Mouse (Mus musculus) mouse trophoblast stem cell (cell line): ENCODE results near the gene Sparc.
"Not testable (repeated sequence)": the region's sequence is repeated elsewhere in the genome, so short reads cannot be mapped to it uniquely, and the experiment has no call there.

Experiments
- in situ Hi-C, 2 experiments: fragments of 300-500 bp; cut with MseI, MboI; formaldehyde crosslinking; loops; 2 replicates in 1 of 2; 3 replicates in 1 of 2; pipeline ENCODE4 v1.15.1; 2025

Gene Sparc

GRCm38 (mm10) chr11:55438031-55438430 lies 15.0 kb upstream of the Sparc start:
- in situ Hi-C loops: loop anchor here in 1 of 2 experiments (5.0 kb wide), 1 partner anchor 236 kb away; the partner anchor contains the start of gene Slc36a1

DNA sequence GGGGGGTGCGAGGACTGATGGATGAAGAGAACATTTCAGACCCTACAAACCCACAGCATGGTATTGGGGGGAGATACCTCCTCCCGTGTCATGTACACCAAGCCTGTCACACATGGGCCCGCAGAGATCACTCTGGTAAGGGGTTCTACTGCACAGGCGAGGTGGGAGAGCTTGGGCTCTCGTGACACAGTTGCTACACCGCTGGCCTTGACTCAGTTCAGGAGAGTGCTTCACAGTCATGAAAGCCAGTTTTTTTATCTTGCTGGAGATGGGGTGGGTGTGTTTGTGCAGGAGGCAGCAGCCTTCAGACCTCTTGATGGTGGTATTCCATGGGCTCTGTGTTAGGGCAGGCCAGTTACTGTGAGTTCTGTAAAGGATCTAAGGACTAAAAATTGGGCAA lies 13.1 kb upstream of the Sparc start:
- in situ Hi-C loops: loop anchor here in 1 of 2 experiments (5.0 kb wide), 1 partner anchor 234 kb away; the partner anchor contains the start of gene Slc36a1

DNA sequence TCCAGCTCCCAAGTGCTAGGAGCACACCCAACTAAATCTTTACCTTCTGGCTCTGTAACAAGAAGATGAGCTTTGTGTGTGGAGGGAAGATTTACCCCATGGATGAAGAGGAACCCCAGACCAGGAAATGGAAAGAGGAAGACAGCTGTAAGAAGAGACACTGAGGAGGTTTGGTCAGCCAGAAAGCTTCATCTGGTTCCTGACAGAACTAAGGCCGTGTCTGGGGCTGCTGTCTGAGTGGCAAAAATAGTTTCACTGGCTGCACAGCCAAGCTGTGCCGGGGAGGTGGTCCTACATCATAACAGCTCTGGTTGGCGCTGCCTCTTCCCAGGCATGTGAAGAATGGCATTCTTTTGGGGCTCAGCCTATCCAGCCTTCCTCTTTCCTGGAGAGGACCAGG lies 10.0 kb upstream of the Sparc start:
- in situ Hi-C loops: no loop called here

GRCm38 (mm10) chr11:55429973-55430372 lies 7.0 kb upstream of the Sparc start:
- in situ Hi-C loops: no loop called here

- in situ Hi-C loops: no loop called here
Observed at GRCm38 (mm10) chr11:55428186-55429012, 5.4 kb upstream of the Sparc start.

DNA sequence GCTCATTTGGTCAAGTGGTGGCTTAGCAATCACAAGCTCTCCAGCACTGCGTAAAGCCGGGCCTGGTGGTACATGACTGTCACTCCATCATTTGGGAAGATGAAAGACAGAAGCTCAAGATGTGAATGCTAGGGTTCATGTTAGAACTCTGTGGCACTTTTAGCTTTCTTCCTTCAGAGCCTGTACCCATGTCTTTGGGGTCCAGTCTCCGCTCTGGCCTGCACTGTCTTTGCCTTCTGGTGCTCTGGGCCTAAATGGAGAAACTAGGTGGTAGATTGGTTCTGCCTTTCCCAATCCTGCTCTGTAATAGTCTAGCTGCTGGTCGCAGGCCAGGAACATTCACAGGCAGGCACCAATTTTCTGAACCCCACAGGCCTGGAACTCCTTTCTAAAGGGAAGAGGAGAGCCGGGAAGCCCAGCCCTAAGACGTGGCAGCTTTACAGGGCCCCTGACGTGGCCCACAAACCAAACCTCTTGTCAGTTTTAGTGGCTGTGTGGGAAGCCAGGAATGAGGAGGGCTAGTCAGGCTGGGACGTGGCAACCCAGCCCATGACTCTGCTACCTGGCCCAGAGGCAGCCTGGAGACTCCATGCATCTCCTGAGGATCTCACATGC lies 1.9 kb upstream of the Sparc start:
- in situ Hi-C loops: no loop called here

GRCm38 (mm10) chr11:55423756-55424155 lies 773 bp upstream of the Sparc start:
- in situ Hi-C loops: no loop called here

DNA sequence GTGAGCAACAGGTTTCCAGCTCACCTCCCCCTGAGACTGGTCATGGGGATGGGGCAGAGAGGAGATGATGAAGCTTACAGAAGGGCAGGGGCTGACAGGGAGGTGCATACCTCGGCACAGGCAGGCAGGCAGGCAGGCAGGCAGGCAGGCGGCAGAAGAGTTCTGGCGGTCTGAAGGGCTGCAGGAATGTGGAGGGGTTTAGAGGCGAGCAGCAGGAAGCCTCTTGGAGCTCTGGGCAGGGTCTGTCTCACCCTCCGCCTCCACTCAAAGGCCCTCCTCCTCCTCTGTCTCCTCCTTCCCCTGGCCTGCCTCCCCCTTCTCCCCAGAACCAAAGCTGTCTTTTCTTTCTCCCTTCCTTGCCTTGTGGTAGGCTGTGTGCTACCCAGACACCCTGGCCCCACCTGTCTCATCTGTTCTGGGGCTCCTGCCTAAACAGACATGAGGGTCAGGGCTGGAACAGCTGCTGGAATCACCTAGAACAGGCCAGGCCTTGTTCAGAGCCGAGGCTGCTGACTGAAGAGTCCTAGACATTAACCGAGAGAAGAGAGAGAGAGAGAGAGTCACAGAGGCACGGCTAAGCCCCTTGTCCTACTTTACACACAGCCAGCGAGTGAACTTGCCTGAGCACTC lies 3.2 kb downstream of the Sparc start:
- in situ Hi-C loops: no loop called here

- in situ Hi-C loops: no loop called here
Observed at GRCm38 (mm10) chr11:55419296-55419677, 3.7 kb downstream of the Sparc start.

GRCm38 (mm10) chr11:55418704-55419061 lies 4.3 kb downstream of the Sparc start:
- in situ Hi-C loops: no loop called here

DNA sequence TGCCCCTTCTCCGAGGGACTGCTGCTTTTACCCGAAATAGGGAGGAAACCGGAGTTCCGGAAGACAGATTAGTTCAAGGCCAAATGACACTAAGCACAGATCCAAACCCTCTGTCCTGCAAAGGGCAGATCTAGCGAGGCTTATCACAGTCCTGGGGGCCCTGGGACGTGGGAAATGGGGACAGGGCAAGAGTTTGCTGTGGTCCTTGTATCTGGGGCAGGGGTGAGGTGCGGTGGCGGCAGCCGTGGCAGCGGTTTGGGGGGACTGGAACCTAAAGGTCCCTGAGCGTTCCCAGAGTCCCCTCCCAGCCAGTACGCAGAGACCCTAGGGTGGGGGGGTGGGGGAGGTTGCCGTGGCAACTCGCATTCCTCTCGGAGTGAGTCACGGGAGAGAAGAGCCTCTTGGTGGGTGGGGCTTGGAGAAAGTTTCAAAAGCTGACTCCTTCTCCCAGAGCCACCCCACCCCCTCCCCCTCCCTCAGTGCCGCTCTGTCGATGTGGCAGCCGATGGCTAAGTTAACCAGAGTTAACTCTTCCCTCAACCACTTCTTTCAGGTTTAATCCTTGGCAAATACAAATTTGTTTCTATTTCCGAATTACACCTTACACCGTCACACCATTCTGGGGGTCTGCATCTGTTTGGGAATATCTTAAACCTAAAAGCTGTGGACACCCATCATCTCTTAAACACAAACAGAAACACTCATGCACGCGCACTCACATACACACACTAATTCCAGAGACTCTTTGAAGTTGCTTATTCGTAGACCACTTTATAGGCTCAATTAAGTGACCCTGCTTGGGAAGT lies 4.9 kb downstream of the Sparc start:
- in situ Hi-C loops: no loop called here

DNA sequence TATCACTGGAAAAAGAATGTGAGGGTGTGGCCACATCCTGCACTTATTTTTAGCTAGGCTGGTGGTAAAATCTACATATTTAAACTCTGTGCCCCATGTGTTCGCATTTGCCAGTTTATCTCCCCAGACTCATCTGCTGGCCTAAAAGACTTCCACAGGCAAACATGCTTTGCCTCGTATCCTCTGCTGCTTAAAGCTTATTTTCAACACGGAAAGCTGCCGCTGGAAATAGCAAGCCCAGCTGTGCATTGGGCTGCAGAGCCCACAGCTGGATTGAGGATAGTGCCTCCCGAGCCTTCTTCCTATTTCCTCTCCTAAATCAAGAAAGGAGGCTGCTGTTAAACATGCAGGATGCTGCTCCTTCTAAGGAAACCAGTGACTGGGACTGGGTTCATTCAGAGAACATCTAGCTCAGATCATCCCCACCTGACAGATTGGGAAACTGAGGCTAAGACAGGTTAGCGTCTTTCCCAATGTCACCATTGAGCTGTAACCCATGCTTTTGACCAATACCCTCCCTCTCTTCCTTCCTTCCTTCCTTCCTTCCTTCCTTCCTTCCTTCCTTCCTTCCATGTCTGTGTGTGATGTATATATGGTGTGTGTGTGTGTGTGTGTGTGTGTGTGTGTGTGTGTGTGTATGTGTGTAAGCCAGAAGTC lies 6.2 kb downstream of the Sparc start:
- in situ Hi-C loops: no loop called here

DNA sequence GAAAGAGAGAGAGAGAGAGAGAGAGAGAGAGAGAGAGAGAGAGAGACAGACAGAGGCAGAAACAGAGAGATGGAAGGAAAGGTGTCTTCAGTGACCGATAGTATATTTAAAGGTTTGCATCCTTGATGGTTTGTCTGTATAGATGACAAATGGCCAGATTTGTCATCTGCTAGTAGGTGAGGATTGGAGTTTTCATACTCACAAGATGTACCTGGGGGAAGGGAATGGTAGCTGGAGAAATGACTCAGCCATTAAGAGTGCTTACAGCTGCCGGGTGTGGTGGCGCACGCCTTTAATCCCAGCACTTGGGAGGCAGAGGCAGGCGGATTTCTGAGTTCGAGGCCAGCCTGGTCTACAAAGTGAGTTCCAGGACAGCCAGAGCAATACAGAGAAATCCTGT lies 7.3 kb downstream of the Sparc start:
- in situ Hi-C loops: not testable (repeated sequence)

DNA sequence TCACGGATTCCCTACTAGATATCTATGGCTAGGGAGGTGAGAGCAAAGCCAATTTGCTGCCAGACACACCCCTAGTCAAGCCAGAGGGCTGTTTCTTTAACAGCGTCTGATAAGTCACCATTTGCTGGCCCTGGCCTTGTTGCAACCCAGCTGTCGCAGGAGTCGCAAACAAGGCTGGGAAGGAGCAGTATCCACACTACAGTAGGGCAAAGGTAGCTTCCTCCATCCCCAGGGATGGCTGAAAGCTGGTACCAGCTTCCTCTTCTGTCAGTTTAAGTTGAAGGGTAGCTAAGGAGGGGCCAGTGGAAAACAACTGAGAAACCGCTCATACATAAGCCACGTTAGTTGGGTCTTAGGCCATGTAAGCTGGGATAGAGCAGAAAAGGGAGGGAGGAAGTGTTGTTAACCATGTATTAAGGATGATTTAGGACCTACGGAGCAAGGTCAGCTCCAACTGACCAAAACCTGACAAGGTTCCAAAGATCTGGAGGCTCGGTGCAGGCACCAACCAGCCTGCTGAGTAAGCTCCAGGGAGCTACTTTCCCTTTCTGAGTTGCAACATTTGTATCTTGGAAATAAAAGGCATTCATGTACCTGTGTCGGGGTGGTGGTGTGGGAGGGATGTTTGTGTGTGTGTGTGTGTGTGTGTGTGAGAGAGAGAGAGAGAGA lies 7.8 kb downstream of the Sparc start:
- in situ Hi-C loops: no loop called here

- in situ Hi-C loops: no loop called here
Observed at GRCm38 (mm10) chr11:55414314-55414713, 8.7 kb downstream of the Sparc start.

DNA sequence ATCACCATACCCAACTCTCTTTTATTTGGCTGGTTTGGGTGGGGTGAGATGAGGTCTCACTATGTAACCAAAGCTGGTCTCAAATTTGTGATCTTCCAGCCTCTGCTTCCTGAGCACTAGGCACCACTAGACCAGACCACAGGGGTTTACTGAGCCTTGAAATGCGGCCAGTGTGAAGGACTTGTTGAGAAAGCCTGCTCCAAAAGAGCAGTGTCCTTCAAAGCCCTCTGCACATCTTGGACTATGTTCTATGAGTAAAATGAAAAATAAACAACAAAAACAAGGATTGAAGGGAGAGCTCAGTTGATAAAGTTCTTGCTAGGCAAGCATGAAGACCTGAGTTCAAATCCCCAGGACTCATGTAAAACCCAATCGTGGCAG lies 9.6 kb downstream of the Sparc start:
- in situ Hi-C loops: no loop called here

- in situ Hi-C loops: no loop called here
Observed at GRCm38 (mm10) chr11:55412680-55413415, 10.1 kb downstream of the Sparc start.

GRCm38 (mm10) chr11:55412034-55412433 lies 10.9 kb downstream of the Sparc start:
- in situ Hi-C loops: no loop called here

DNA sequence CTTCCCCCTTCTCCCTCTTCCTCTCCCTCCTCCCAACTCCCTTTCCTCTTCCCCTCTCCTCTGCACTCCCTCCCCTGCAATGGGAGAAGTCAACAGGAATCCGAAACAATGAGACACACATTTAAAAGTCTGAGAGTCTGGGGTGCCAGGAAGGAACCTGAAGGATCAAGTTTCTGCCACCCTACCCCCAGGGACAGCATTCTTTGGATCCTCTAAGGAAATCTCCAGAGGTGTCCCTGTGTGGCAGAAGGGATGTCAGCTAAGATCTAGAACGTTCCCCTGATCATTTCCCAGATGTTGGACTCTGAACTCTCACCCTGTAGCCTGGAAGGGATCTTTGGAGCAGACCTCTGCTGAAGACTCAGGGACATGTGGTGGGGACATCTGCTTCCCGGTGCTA lies 12.5 kb downstream of the Sparc start:
- in situ Hi-C loops: no loop called here

DNA sequence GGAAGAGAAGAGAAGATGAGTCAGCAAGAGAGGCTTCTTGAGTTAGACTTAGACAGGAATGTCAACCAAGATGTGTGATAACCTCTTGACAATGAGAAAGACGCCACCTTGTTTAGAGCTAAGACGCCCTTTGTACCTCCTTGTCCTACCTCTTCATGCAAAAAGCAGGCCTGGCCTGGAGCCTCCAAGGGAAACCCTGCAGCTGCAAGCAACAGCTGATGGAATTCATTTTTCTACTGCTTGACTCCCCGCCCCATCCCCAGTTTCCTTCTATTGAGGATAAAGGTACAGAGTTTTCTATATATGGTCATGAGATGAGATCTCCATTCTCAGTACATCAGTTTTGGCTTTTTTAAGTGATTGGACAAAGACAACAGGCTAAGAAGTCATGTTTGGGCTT lies 13.0 kb downstream of the Sparc start:
- in situ Hi-C loops: no loop called here
